Mouse (Mus musculus) spleen, adult 2 months (tissue): ENCODE data around the gene Wnt3a. TPM values are rescaled to one million over a fixed set of nuclear protein-coding genes. Genes with fewer than 3 reads are reported as not detected.

Experiments
- DNase-seq, 2 experiments: peaks; one replicate each; pipeline versions ENCODE4 v3.0.0 to v3.0.0-alpha.2; 2012 to 2021; ENCODE audit warnings: low spot score in 2 of 2, low read depth in 1 of 2
- H3K27ac ChIP-seq: fragments of 200-500 bp; 2 replicates; pipeline ENCODE4 v1.5.1; 2012; ENCODE audit warnings: low read length, inconsistent platforms; ENCODE audit not compliant: insufficient read depth
- H3K27me3 ChIP-seq: fragments of 200-500 bp; 2 replicates; pipeline ENCODE4 v1.6.1; 2012; ENCODE audit warnings: mild to moderate bottlenecking, moderate library complexity, low read length, inconsistent platforms; ENCODE audit not compliant: control insufficient read depth, insufficient read depth
- H3K36me3 ChIP-seq: fragments of 200-500 bp; 2 replicates; pipeline ENCODE4 v1.6.1; 2012; ENCODE audit warnings: mild to moderate bottlenecking, low read length, inconsistent platforms; ENCODE audit not compliant: control insufficient read depth, insufficient read depth
- H3K4me1 ChIP-seq: fragments of 200-500 bp; 2 replicates; pipeline ENCODE4 v1.6.1; 2011; ENCODE audit warnings: inconsistent platforms; ENCODE audit not compliant: control insufficient read depth, insufficient read depth, insufficient read length
- H3K4me3 ChIP-seq: fragments of 200-500 bp; 2 replicates; pipeline ENCODE4 v1.5.1; 2011; ENCODE audit warnings: mild to moderate bottlenecking, inconsistent platforms; ENCODE audit not compliant: insufficient read depth, insufficient read length; ENCODE audit errors: extremely low read depth
- CTCF ChIP-seq: fragments of 200-500 bp; IDR thresholded peaks from 2 replicates; pipeline ENCODE4 v1.5.1; 2011; ENCODE audit warnings: mild to moderate bottlenecking, inconsistent platforms; ENCODE audit not compliant: insufficient read depth, insufficient read length, insufficient replicate concordance; ENCODE audit errors: extremely low read depth
- POLR2A ChIP-seq: fragments of 200-500 bp; IDR thresholded peaks from 2 replicates; pipeline ENCODE4 v1.6.1; 2011; ENCODE audit warnings: low read depth, low read length, inconsistent platforms
- WGBS: fragments of 180-500 bp; shearing (Covaris S2); methylation state at CpG from one replicate; pipeline ENCODE4 v1.1.7; 2018; 5-methylcytosine and 5-hydroxymethylcytosine counted together
- polyA plus RNA-seq: library from polyadenylated mRNA; depleted of rRNA; stranded (reverse); fragments of >200 nt; gene quantifications from 2 replicates; pipeline ENCODE4 v1.2.3, GENCODE M21; 2012

Wnt3a gene
- polyA plus RNA-seq, 1 experiment = not detected

- H3K4me1 ChIP-seq = no peaks in the 10 kb centered on the region
- no peaks in the 10 kb centered on the region for H3K27me3 ChIP-seq
- WGBS = 78% methylated on average over 11 of the region's 11 CpGs
- H3K36me3 ChIP-seq = no peaks in the 10 kb centered on the region
- no peak for TF ChIP-seq CTCF
- no peak for TF ChIP-seq POLR2A
- DNase-seq = no peak
- H3K4me3 ChIP-seq = no peak overlapping the region
- no peak overlapping the region for H3K27ac ChIP-seq
These were observed 23.4 kb upstream of the Wnt3a start for GRCm38 (mm10) chr11:59313944-59314343.

DNA sequence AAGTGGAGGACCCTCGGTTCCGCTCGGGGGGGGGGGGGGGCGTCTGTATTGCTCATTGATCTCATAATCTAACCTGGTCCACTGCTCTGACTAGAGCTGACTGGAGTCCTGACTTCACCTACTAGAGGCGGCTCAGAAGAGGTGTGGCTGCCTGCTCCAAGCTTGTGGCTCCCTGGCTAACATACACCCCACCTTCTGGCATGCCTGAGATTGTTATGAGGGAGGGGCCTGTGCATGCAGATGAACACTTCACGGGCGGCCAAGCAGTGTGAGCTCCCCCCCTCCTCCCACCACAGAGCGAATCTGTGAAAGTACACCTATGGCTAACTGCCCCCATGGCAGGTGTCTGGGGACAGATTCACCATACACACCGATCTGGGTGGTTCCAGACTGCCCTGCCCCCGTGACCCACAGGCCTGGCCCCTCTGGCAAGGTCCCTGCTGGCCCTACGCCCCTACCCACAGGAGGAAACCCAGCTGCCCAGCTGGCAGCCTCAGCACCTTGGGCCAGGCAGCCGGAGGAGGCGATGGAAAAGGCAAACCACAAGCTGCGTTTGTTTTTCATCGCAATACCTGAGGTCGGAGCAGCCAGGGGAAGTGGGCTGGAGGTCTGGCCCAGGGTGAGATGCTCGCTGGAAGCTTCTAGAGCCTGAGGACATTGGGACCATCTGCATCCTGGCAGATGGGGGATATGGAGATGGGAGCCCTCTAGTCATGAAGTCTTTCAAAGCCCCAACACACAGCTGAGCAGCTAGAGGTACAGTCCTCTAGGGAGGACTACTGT lies 22.7 kb upstream of the Wnt3a start:
- Histone ChIP-seq H3K27me3 (0 out of 2 replicates have a peak, but pooled peaks cover 1% of the 10 kb centered on the region), H3K27ac (no peak overlapping the region), H3K36me3 (no peaks in the 10 kb centered on the region), H3K4me1 (no peaks in the 10 kb centered on the region), H3K4me3 (no peak overlapping the region)
- TF ChIP-seq POLR2A = no peak
- TF ChIP-seq CTCF = no peak
- 24% methylated on average over 17 of the region's 17 CpGs for WGBS
- DNase-seq = no peak

GRCm38 (mm10) chr11:59312501-59312900 lies 21.9 kb upstream of the Wnt3a start:
- Histone ChIP-seq H3K4me3 (no peak overlapping the region), H3K36me3 (no peaks in the 10 kb centered on the region), H3K27me3 (peaks cover 6% of the 10 kb centered on the region; the same call in 1 of the 2 replicates), H3K4me1 (no peaks in the 10 kb centered on the region), H3K27ac (no peak overlapping the region)
- TF ChIP-seq POLR2A = no peak
- TF ChIP-seq CTCF = no peak
- WGBS = 73% methylated on average over 8 of the region's 8 CpGs
- DNase-seq = no peak

- TF ChIP-seq POLR2A (no peak), CTCF (no peak)
- H3K27me3 ChIP-seq = peaks cover 8% of the 10 kb centered on the region
- H3K4me1 ChIP-seq = no peaks in the 10 kb centered on the region; the same call in 1 of the 2 replicates
- 83% methylated on average over 6 of the region's 6 CpGs for WGBS
- no peak overlapping the region for H3K27ac ChIP-seq
- DNase-seq = no peak
- no peak overlapping the region for H3K4me3 ChIP-seq
- no peaks in the 10 kb centered on the region for H3K36me3 ChIP-seq
These were observed 21.5 kb upstream of the Wnt3a start for GRCm38 (mm10) chr11:59312060-59312459.

DNA sequence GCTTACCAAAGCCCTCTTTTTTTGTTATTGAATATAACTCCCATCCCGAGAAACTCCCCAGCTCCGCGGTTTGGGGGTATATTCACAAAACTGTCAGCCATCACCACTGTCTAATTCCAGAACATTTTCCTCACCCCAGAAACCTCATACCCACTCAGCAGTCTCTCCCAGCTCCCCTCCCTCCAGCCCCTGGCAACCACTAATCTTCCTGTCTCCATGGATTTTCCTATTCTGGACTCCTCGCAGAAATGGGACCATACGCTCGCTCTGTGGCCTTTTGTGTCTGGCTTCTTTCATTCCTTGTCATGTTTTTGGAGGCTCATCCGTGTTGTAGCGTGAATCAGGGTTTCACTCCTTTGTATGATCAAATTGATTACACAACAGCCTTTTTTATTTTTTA lies 19.4 kb upstream of the Wnt3a start:
- H3K27ac ChIP-seq = no peak overlapping the region
- 89% methylated on average over 8 of the region's 8 CpGs for WGBS
- TF ChIP-seq POLR2A = no peak
- TF ChIP-seq CTCF = no peak
- no peak for DNase-seq
- no peak overlapping the region for H3K4me3 ChIP-seq
- peaks cover 20% of the 10 kb centered on the region for H3K27me3 ChIP-seq
- no peaks in the 10 kb centered on the region for H3K36me3 ChIP-seq
- no peaks in the 10 kb centered on the region; the same call in 1 of the 2 replicates for H3K4me1 ChIP-seq

- no peak for DNase-seq
- H3K4me3 ChIP-seq = no peak overlapping the region
- WGBS = 71% methylated on average over 12 of the region's 12 CpGs
- no peaks in the 10 kb centered on the region; the same call in 1 of the 2 replicates for H3K4me1 ChIP-seq
- no peak overlapping the region for H3K27ac ChIP-seq
- TF ChIP-seq POLR2A = no peak
- TF ChIP-seq CTCF = no peak
- no peaks in the 10 kb centered on the region for H3K36me3 ChIP-seq
- peaks cover 20% of the 10 kb centered on the region for H3K27me3 ChIP-seq
These were observed 18.7 kb upstream of the Wnt3a start for GRCm38 (mm10) chr11:59309106-59309805.
